Mouse (Mus musculus) megakaryocyte progenitor cell, adult 5-6 weeks (primary cell): ENCODE measurements around the gene Il25. TPM values are rescaled to one million over a fixed set of nuclear protein-coding genes. Genes with fewer than 3 reads are reported as not detected.
"Not testable (repeated sequence)": the region's sequence is repeated elsewhere in the genome, so short reads cannot be mapped to it uniquely, and the experiment has no call there.

Experiments used
- ATAC-seq: replicated peaks from 2 replicates; pipeline ENCODE4 v1.8.0; 2016; ENCODE audit warnings: mild to moderate bottlenecking, moderate TSS enrichment, inconsistent platforms; ENCODE audit not compliant: poor library complexity
- total RNA-seq, 2 experiments: library from RNA; stranded (forward) in 1 of 2; stranded (reverse) in 1 of 2; fragments of 157-497, 149-512 nt in 1 of 2; fragments of 200-1000 nt in 1 of 2; gene quantifications; 2 replicates each; pipeline versions ENCODE4 v1.2.3 to v1.2.4; 2015 to 2017

Il25 gene
- total RNA-seq, 2 experiments from 2014 or later: not detected

DNA sequence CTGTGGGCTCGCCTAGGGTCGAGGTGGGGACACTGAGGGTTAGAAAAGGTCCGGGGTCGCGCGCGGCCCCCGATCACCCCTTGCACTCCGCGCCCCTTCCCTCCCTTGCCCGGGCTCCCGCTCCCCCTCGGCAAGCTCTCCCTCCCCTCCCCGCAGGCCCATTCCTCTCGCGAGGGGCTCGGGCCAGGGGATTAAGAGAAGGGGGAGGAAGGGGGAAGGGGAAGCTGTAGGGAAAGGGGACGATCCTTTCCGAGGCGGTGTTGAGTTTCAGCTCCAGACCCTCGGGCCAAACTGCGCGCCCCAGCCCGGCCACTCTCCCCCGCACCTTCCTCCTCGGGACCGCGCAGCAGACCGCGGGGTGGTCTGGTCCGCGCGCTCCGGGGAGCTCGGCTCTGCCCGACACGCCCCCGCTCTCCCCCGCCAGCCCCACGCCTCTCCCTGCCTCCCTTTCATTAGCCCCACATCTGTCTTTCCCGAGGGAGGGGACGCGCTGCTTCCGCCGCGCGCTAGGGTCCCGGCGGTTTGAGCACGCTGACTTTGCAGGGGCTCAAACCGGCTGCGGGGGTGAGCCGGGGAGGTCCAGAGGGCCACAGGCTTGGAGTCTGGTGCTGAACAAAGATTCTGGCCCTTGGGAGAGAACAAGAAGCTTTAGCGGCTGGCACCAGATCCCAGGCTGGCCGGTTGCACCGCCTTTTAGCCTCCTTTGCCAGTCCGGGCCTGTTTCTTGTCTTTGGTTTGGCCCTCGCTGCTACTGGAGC, 5.9 kb upstream of the Il25 start:
- ATAC-seq: no peak

DNA sequence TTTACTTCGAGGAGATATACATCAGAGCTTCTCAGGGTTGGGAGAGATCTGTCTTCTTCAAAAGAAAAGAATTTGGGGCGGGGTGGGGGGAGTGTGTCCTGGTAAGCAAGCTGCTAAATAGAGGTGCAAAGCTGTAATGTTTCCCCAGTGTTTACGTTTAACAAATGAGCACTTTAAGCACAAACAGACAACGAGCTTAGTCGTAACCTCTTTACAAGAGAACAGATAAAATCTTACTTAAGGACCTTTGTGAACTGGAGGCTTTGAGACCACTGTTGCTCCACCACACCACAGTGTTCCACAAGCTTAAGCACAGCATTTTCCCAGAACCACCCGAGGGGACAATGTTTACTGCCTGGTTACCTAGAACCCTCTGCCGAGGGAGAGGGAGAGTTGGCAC, 5.2 kb upstream of the Il25 start:
- no peak for ATAC-seq

DNA sequence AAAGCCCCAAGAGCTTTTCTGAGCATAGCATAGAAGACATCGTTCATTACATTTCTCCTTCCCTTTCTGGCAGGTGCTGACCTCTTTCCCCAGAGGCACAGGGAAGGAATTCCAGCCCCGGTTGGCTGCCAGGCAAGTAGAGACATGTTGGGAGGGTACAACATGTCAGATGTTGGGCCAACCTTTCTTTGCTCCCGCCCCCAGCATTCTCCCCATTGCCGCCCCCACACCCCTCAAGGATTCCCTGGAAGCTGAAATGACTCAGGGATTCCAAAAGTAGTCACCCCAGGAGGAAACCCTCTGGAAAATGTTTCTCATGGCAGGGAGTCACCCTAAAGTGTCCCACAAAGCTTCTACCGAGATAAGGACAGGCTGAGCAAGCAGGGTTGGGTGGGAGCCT, 2.7 kb upstream of the Il25 start:
- no peak for ATAC-seq

DNA sequence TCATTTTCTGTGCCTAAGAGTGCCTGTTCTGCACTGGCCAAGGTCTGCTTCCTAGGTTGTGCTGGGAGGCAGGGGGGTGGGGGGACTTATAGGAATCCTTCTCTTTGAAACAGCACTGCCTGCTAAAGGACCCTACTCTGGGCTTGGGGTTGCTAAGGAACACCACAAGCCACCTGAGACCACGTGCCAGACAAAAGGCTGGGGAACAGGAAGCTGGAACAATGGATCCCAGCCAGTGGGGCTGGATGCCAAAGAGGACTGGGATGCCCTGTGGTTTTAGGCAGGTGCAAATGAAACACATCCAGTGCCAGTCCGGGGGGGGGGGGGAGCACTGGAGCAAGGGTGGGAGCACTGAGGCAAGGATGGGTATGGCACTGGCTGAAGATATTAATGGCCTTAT, 2.1 kb upstream of the Il25 start:
- ATAC-seq: no peak

DNA sequence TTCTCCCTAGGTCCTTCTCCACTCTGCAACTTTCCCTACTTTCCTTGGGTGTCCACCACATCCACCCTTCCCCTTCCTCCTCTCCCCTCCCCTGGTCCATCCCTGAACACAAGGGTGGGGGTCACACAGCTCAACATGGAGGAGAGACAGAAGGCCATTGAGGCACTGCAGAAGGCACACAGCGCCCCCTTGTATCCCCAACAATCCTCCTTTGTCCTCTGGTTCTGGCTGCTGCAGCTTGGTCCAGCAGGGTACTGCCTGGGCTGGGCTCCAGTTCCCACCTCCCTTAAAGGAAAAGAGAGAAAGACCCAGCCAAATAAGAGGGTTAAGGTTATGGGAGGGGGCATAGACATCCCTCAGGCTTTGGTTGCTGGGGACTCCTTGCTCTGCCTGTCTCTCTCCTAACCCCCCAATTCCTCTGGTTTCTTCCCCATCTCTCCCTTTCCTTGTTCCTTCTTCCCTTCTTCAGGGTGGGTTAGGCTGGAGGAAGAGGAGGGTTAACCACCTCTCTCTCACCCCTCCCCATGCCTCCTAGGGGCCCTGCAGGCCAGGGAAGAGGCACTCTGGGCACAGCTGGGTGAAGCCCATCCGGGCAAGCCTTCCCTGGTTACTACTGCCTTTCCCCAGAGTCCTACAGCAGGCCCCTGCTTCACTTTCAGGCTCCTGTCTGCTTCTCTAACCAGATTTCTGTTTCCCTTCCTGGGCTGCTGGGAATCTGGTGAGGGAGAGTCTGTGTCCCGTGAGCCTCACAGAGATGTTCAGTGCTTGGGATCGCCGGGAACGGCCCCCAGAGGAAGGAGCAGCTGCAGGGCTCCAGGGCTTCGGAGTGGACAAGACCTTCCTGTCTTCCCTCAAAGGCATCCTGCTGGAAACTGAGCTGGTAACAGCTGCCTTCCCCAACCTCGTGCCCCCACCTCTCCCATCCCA, 3.7 kb downstream of the Il25 start, which contains the start of gene Cmtm5:
Gene Cmtm5 (plus strand): TSS at position 358 of the 927 bp plus-strand sequence.
- ATAC-seq: no peak

DNA sequence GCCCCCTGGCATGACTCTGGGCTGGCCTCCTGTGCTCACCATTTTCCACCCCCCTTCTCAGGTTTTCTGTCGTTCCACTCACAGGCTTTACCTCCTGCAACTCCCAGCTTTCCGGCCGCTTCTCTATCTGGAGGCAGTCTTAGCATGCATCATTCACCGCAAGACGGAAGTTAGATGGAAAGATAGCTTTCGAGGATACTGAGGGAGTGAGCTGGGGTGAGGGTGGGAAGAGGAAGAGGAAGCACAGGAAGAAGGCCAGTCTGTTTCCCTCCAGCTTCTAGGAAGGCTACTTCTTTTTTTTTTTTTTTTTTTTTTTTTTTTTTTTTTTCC, 4.3 kb downstream of the Il25 start:
- ATAC-seq: peak; percentile 61

DNA sequence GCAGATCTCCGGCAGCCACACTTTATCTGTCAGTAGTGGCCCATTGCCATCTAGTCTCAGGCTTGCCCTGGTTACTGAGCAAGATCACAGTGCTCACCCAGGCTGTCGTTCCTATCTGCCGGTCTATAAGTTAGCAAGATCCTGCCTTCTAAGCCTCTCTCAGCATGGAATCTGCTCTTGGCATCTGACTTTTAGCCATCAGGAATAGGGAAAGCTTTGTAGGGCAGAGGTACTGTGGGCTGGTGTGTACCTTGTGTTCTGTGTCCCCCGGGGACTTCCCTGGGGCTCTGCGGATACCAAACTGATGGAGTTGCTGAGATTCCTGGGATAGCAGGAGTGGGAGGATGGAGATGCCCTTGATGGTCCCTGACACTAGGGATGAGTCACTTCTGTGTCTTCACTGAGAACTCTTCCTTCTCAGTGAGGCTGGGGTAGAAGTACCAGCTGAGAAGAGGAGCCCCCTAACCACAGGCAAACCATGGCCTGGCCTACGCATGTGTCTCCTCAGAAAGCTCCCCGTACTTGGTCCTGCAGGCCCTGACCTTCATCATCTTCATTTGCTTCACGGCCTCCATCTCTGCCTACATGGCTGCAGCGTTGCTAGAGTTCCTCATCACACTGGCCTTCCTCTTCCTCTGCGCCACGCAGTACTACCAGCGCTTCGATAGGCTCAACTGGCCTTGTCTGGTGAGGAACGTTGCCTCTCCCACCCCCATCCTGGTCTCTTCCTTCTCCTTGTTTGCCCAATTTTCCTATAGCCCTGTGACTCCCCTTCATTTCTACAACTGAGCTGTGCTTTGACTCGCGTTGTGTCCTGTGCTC, 5.1 kb downstream of the Il25 start:
- no peak for ATAC-seq

DNA sequence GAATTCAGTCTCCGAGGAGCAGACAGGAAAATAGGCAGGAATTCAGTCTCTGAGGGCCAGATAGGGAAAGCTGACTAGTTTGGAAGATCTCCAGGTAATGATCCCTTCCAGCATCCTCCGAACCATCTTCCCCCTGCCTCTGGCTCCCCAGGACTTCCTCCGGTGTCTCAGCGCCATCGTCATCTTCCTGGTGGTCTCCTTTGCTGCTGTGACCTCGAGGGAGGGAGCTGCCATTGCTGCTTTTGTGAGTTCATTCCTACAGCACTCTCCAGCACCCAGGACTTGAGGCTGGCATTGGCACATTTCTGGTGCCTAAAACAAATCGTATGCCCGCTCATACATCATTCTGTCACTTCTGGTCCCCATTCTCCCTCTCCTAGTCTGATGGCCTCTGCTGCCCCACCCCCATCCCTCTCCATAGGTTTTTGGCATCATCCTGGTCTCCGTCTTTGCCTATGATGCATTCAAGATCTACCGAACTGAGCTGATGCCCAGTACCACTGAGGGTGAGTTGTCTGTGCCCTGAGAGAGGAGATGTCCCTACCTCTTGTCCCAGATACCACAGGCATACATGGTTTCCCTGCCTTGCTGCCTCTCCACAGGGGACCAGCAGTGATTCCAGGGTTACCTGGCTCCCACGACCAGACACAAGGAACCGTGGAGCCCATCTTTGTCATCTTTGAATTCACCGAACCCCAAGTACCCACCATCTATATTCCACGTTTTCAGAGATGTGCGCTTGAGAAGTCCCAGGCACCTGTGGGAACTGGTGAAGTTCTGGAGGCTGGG, 6.1 kb downstream of the Il25 start:
- ATAC-seq: no peak

DNA sequence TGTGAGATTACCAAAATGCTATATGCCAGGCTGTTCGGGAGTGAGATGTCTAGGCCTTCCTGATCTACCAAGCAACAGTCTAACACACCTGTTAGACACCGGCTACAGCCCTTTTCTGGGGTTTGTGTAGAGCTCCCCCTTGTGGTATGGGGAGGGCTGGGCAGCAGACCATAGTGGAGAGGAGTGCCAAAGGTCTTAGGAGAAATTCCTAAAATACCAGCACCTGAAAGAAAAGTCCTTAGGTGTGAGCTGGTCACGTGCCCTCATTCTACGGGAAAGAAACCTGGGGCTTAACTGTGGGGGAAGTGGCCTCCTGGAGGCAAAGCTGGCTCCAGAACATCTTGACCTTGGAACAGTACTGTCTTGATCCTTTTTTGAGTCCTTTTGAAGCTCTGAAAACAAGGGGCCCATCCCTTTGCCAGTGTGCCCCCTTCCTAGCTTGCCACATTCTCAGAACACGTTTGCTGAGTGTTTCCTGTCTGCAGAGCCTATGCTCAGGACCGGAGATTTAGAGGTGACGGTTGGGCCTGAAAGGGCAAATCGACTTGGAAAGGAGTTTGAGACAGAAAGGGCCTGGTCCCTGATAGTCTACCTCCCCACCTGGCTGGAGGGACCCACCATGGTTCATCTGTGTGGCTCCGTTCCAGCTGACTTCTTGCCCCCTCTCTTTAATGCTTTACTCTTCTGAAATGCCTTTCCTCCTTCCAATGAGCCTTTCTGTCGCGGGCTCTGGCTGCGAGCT, 7.1 kb downstream of the Il25 start:
- ATAC-seq: peak; percentile 76

DNA sequence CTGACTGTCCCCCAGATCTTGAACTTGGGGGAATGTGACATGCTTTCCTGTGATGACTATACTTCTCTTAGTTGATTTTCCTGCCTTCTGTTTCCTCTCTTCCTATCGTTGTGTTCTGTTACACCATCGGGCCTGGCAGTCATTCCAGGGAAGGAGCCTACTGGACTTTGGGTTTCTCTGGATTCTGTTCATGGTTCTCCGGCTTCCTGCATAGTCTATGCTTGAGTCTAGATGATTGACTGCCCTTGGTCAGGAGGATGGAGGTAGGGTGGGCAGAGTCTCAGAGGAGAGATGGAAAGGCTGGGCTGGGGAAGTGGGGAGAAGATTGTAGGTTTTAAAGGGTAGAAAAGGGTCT, 7.7 kb downstream of the Il25 start:
- ATAC-seq: no peak

DNA sequence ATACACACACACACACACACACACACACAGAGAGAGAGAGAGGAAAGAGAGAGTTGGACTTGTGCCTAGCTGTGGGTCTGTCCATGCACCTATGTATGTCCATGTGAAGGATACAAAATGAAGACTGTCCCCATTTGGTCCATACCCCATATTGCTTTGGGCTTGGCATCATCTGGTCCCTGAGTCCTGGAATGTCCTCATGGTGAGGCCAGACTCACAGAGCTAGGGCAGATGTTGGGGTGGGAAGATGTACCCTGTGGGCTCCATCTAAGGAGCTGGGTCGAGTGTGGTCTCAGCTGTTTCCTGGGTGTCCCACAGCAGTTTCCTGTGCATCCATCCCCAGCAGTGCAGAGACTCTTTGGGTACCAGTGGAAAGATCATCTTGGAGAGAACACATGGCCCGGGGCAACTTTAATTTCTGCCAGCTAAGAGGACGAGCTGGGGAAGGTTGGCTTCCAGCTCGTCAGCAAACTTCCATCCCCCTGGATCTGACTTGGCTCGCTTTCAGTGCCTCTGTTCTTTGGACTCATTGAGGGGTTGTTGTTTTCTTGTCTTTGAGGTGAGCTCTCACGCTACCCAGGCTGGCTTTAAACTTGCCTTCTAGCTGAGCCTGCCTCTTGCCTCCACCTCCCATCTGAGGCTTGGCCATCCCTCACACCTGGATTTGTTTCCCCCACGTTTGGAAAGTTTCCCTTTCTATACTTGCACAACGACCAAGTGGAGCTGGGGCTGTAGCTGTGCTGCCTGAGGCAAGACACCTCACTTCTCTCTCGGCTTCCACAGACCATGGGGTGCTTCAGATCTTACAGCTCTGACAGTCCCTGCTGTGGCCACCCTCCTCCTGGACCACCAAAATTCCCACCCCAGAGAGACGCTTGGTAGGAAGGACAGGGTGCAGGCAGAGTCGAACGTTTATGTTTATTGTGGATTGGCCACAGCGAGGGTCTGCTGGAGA, 8.8 kb downstream of the Il25 start:
- ATAC-seq: no peak

DNA sequence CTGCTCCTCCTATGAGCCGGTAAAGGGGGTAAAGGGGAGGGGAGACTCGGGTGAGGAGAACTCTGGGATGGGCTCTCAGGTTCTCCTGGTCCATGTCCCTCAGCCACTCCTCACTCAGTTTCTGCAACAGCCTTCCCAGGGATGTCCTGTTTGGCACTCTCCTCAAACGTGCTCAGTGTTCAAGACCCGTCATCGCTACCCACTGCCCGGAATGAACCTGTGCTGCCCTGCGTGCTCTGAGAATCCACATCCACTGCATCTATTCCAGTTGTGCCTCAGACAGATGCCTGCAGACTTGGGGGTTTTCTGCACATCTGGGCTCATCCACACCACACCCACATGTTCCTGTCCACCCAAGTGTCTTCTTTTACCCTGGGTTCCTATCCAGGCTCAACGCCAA, 10.0 kb downstream of the Il25 start:
- no peak for ATAC-seq

DNA sequence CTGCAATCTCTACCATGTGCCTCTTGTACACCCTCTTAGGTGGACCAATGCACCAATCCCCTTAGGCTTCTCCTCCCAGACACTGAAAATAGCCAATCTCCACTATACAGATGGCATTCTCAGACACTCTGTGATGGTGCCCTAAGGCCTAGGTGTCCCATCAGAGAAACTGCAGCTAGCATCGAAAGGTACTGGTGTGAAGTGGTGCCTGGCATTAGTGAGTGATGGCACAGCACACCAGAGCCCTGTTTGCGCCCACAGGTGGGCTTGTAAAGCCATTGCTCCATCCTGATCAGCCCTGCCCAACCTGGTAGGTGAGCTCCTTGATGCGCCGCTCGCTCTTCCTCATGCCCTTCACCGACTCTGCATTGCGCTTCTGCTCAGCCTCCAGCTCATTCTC, 11.5 kb downstream of the Il25 start:
- no peak for ATAC-seq

DNA sequence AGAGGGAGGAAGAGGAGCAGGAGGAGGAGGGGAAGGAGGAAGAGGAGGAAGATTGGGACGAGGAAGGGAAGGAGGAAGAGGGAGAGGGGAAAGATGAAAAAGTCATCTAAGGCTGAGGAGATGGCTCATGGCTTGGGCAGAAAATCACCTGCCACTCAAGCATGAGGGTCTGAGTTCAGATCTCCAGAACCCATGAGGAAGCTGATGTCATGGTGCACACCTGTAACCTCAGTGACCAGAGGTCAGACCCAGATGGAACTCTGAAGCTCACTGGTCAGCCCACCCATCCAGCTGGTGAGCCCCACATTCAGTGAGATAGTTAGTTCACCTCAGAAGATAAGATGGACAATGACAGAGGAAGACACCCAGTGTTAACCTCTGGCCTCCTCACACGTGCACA, 12.4 kb downstream of the Il25 start:
- ATAC-seq: no peak

DNA sequence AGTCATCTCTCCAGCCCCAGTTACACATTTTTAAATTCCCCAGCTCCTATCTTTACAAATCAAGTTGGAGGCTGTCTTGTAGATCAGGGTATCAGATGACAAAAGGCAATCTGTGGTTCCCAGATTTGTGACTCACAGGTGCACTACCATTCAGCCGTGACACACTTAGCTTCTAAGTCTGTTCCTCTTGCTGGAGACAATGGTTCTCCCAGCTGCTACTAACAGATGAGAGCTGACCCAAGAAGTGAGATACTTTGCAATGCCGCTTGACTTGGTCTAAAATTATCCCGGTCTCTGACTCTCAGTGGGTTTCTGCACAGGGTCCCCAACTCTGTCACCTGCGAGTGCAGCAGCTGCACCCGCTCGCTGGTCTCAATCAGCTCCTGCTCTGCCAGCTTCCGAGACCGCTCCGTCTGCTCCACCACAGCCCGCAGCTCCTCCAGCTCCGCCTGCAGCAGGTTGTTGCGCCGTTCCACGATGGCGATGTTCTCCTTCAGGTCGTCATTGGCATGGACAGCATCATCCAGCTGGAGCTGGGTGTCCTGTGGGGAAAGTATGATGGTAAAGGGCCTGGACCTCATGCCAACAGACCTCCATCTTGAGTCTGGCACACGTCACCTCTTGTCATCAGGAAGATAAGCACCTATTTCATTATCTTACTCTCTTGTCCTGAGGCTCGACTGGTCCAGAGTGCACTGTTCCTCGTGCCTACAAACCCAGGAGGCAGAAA, 13.6 kb downstream of the Il25 start:
- no peak for ATAC-seq

DNA sequence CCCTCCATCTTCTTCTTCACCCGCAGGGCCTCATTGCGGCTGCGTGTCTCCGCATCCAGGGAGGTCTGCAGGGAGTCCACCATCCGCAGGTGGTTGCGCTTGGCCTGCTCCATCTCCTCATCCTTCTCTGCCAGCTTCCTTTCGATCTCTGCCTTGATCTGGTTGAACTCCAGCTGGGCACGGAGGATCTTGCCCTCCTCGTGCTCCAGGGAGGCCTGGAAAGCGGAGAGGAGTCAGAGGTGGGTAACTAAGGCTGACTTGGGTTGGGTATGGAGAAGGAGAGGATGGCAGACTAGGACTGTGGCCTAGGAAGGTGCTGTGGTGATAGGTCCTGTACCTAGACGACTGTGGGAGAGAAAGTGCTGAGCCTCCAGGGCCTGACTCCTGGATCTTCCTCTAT, 14.5 kb downstream of the Il25 start:
- not testable (repeated sequence) for ATAC-seq

DNA sequence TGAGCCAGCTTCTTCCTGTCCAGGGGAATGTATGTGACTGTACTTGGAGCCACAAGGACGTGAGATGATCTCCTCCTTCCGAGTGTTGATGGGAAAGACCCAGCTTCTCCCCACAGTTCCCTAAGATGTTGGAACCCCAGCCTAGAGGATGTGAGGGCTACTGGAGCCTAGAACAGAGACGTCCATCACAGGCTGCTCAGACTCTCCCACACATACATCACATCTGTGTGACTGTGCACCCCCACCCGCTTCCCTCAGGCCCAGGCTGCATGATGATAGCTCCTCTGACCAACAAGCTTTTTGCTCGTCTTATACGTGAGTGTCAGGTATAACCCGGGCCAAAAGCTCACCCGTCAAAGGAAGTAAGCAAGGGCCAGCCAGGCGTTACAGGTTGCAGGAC, 16.3 kb downstream of the Il25 start:
- no peak for ATAC-seq

DNA sequence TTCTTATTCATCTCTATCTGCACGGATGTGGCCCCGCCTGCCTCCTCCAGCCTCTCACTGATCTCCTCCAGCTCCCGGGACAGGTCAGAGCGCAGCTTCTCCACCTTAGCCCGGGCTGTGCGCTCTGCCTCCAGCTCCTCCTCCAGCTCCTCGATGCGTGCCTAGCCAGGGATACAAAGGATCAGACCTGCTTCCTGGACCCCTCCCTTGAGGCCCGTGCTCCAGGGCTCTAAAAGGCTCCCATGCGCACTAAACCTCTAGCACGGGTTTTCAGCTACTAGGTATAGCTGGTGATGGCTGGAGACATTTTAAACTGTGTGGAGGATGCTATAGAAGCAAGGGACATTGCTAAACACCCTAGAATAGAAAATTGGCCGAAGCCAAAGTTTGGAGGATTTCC, 18.0 kb downstream of the Il25 start:
- ATAC-seq: no peak
